Mouse (Mus musculus) erythroblast, embryonic 14.5 days (primary cell): ENCODE data around the gene Ryr3.

Experiments
- GATA1 ChIP-seq: IDR thresholded peaks from 2 replicates; pipeline ENCODE4 v1.6.1; 2012; ENCODE audit warnings: low read length, inconsistent platforms, mixed read lengths
- TAL1 ChIP-seq: IDR thresholded peaks from 3 replicates; pipeline ENCODE4 v1.6.1; 2012; ENCODE audit warnings: low read length, inconsistent platforms, mixed read lengths

- TF ChIP-seq TAL1 (no peak), GATA1 (no peak)
Measured at GRCm38 (mm10) chr2:112877404-112877803, 339.5 kb downstream of the Ryr3 start.
